Comparison of ENCODE assay signal across 7 mouse cellular contexts in the genomic region with DNA sequence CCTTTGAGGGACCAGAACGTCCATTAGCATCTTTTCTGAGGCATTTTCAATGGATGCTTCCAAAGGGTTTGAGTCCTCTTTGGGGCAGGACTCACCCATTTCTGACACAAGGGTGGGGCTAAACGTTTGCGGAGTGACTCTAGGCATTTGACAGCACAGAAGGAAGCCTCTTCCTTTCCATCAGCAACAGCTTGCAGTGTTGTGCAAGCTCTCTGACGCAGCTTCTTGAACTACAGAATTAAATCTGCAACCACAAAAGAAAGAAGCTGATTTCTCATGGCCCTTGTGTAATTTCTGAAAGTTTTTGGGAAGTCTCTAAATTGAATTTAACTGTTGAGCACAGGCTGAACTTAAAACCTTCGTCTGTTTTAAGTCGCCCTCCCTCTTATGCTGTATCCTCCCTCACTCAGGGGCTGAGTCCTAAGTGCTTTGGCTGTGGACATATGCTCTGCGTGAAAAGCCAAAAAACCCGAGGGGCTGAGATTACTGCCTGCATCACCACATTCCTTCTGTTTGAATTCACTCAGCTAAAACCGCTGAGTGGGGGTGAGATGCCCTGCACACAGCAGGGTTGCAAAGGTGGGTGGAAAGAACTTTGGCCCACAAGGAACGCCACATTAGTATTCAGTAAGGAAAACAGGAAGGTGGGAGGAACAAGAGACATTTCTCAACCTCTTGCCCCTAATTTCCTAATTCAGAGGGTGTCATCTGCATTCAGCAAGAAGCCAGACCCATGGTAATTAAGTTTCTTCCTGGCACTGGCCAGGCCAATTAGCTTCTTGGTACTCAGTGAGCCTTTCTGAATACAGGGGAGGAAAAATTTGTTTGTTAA.
DNase-seq lines count a peak whose midpoint lies in the region; ATAC-seq and TF ChIP-seq lines count a peak whose summit lies in the region.

No protein-coding gene starts in this region.

- no peaks in the 10 kb centered on the region for H3K36me3 ChIP-seq in liver, adult 2 months (ENCODE audit: control insufficient read depth, insufficient read depth, low read length)
- no peaks in the 10 kb centered on the region for H3K36me3 ChIP-seq in liver, embryonic 12.5 days
- H3K36me3 ChIP-seq in heart, embryonic 10.5 days = no peaks in the 10 kb centered on the region
- H3K36me3 ChIP-seq in lung, embryonic 15.5 days = no peaks in the 10 kb centered on the region
- no peaks in the 10 kb centered on the region for H3K36me3 ChIP-seq in stomach, embryonic 16.5 days (ENCODE audit: control insufficient read depth, insufficient read depth, low read length)

- no peak overlapping the region for H3K9ac ChIP-seq in liver, adult 2 months (ENCODE audit: low read depth, low read length)
- H3K9ac ChIP-seq in liver, embryonic 12.5 days = no peak overlapping the region
- H3K9ac ChIP-seq in lung, embryonic 15.5 days = no peak overlapping the region
- H3K9ac ChIP-seq in stomach, embryonic 16.5 days (ENCODE audit: low read length) = no peak overlapping the region

- no peak overlapping the region for H3K4me2 ChIP-seq in liver, embryonic 12.5 days
- no peak overlapping the region; the same call in 1 of the 2 replicates for H3K4me2 ChIP-seq in lung, embryonic 15.5 days
- peak overlapping the region; percentile 23; the same call in 1 of the 2 replicates for H3K4me2 ChIP-seq in stomach, embryonic 16.5 days (ENCODE audit: low read depth, low read length)

- no peaks in the 10 kb centered on the region for H3K9me3 ChIP-seq in liver, embryonic 12.5 days (replicated peaks)
- H3K9me3 ChIP-seq in heart, embryonic 10.5 days = no peaks in the 10 kb centered on the region
- no peaks in the 10 kb centered on the region for H3K9me3 ChIP-seq in lung, embryonic 15.5 days
- H3K9me3 ChIP-seq in stomach, embryonic 16.5 days (replicated peaks; ENCODE audit: control insufficient read depth, low read length) = no peaks in the 10 kb centered on the region

- no peaks in the 10 kb centered on the region; the same call in 1 of the 2 replicates for H3K27me3 ChIP-seq in liver, adult 2 months (ENCODE audit: control insufficient read depth, insufficient read depth, low read length)
- no peaks in the 10 kb centered on the region for H3K27me3 ChIP-seq in liver, embryonic 12.5 days (replicated peaks)
- no peaks in the 10 kb centered on the region for H3K27me3 ChIP-seq in heart, embryonic 10.5 days (ENCODE audit: insufficient read depth, poor library complexity, severe bottlenecking)
- H3K27me3 ChIP-seq in lung, embryonic 15.5 days = no peaks in the 10 kb centered on the region
- no peaks in the 10 kb centered on the region for H3K27me3 ChIP-seq in stomach, embryonic 16.5 days (ENCODE audit: control insufficient read depth, insufficient read depth, low read length)

- ATAC-seq in liver, embryonic 12.5 days = no peak
- ATAC-seq in lung, embryonic 15.5 days (ENCODE audit: borderline replicate concordance, extremely low read depth, low FRiP score, low TSS enrichment) = peak; percentile 86
- ATAC-seq in stomach, embryonic 16.5 days (ENCODE audit: insufficient read depth, low FRiP score) = peak; percentile 73; the same call in 1 of the 2 replicates

- H3K4me1 ChIP-seq in liver, adult 2 months (ENCODE audit: control insufficient read depth, insufficient read depth, low read length) = no peaks in the 10 kb centered on the region
- no peaks in the 10 kb centered on the region for H3K4me1 ChIP-seq in liver, embryonic 12.5 days
- H3K4me1 ChIP-seq in heart, embryonic 10.5 days = peaks cover 9% of the 10 kb centered on the region; the same call in 1 of the 2 replicates
- peaks cover 8% of the 10 kb centered on the region for H3K4me1 ChIP-seq in lung, embryonic 15.5 days
- H3K4me1 ChIP-seq in stomach, embryonic 16.5 days (ENCODE audit: control insufficient read depth, insufficient read depth, low read length) = peaks cover 4% of the 10 kb centered on the region; the same call in 1 of the 2 replicates

- peak; percentile 29 for DNase-seq in liver, adult 2 months (ENCODE audit: extremely low read depth, low read depth, low spot score)
- peak; percentile 19 to 53 for DNase-seq in cerebellum, postnatal 14 days
- DNase-seq in heart, embryonic 10.5 days (ENCODE audit: low spot score) = no peak
- DNase-seq in left cerebral cortex, adult 11 months (ENCODE audit: low spot score) = no peak

- no peak for TF ChIP-seq POLR2A in liver, adult 2 months (IDR thresholded peaks at IDR 0.05; ENCODE audit: extremely low read depth, insufficient read depth, low read length)

- 48% methylated on average over 10 of the region's 10 CpGs for WGBS in liver, adult 2 months
- 30% methylated on average over 10 of the region's 10 CpGs for WGBS in liver, embryonic 12.5 days (ENCODE audit: insufficient replicate concordance)
- WGBS in heart, embryonic 10.5 days = 39% methylated on average over 10 of the region's 10 CpGs
- WGBS in lung, embryonic 15.5 days = 27% methylated on average over 10 of the region's 10 CpGs
- WGBS in stomach, embryonic 16.5 days = 25% methylated on average over 10 of the region's 10 CpGs

- H3K79me2 ChIP-seq in liver, adult 2 months (ENCODE audit: control insufficient read depth, insufficient read depth, low read length) = no peaks in the 10 kb centered on the region

- TF ChIP-seq CTCF in liver, adult 2 months (IDR thresholded peaks at IDR 0.05; ENCODE audit: low read depth, low read length) = no peak

- H3K27ac ChIP-seq in liver, adult 2 months (replicated peaks; ENCODE audit: insufficient read depth, low read depth, low read length) = no peak overlapping the region
- H3K27ac ChIP-seq in liver, embryonic 12.5 days = no peak overlapping the region
- 0 out of 2 replicates have a peak overlapping the region, but pooled peaks have one; percentile 0 for H3K27ac ChIP-seq in heart, embryonic 10.5 days
- H3K27ac ChIP-seq in lung, embryonic 15.5 days = peak overlapping the region; percentile 80
- H3K27ac ChIP-seq in stomach, embryonic 16.5 days (ENCODE audit: low read length) = peak overlapping the region; percentile 74

- H3K4me3 ChIP-seq in liver, adult 2 months (ENCODE audit: insufficient read depth, low read depth, low read length) = no peak overlapping the region
- H3K4me3 ChIP-seq in liver, embryonic 12.5 days = no peak overlapping the region
- H3K4me3 ChIP-seq in heart, embryonic 10.5 days = no peak overlapping the region
- no peak overlapping the region for H3K4me3 ChIP-seq in lung, embryonic 15.5 days
- H3K4me3 ChIP-seq in stomach, embryonic 16.5 days (replicated peaks; ENCODE audit: low read length) = no peak overlapping the region

Comparison
In these comparisons a context has a peak if more than half of its experiments do, and no peak if none do; other contexts are left out.
1. DNase-seq: peak in liver, adult 2 months (single experiment) and cerebellum, postnatal 14 days (2 of 2); none in heart, embryonic 10.5 days (single experiment) and left cerebral cortex, adult 11 months (single experiment).
2. H3K27ac ChIP-seq: peak in heart, embryonic 10.5 days (single experiment), lung, embryonic 15.5 days (single experiment) and stomach, embryonic 16.5 days (single experiment); none in liver, adult 2 months (single experiment) and liver, embryonic 12.5 days (single experiment).